Mouse (Mus musculus): ENCODE measurements around the gene Tmprss11d. TPM values are rescaled to one million over a fixed set of nuclear protein-coding genes. Genes with fewer than 3 reads are reported as not detected.
A peak's percentile ranks its signal among the peaks of the same experiment; 100 is the strongest.
"Not testable (repeated sequence)": the region's sequence is repeated elsewhere in the genome, so short reads cannot be mapped to it uniquely, and the experiment has no call there.

Gene Tmprss11d
- polyA plus RNA-seq (2015; fragmentation: Nextera tagmentation; extraction: Ambion mirVana), result not detected in 2 replicates

- Histone ChIP-seq H3K27me3 (replicated peaks) (no peaks in the 10 kb centered on the region), H3K4me1 (replicated peaks) (no peaks in the 10 kb centered on the region), H3K9me3 (no peaks in the 10 kb centered on the region), H3K4me2 (replicated peaks) (no peak within 1 kb of the TSS), H3K4me3 (replicated peaks) (no peak within 1 kb of the TSS), H3K27ac (no peak within 1 kb of the TSS), H3K36me3 (no peaks in the 10 kb centered on the region), H3K9ac (no peak within 1 kb of the TSS)
- WGBS, result 50% methylated on average over 3 of the region's 3 CpGs
- no peak for ATAC-seq
These were observed at the start of gene Tmprss11d for GRCm38 (mm10) chr5:86373320-86373719. Gene Tmprss11d (minus strand): TSS chr5:86373420.

GRCm38 (mm10) chr5:86421323-86422028 is 48.3 kb upstream of the Tmprss11d start:
- ATAC-seq, result no peak
- Histone ChIP-seq H3K27ac (no peak overlapping the region), H3K4me3 (replicated peaks) (no peak overlapping the region), H3K4me1 (replicated peaks) (no peaks in the 10 kb centered on the region), H3K9ac (no peak overlapping the region), H3K9me3 (no peaks in the 10 kb centered on the region), H3K4me2 (replicated peaks) (no peak overlapping the region), H3K27me3 (replicated peaks) (no peaks in the 10 kb centered on the region), H3K36me3 (no peaks in the 10 kb centered on the region)
- 64% methylated on average over 3 of the region's 3 CpGs for WGBS

GRCm38 (mm10) chr5:86419494-86419893 is 46.3 kb upstream of the Tmprss11d start:
- no peak for ATAC-seq
- Histone ChIP-seq H3K27me3 (replicated peaks) (no peaks in the 10 kb centered on the region), H3K9me3 (no peaks in the 10 kb centered on the region), H3K4me3 (replicated peaks) (no peak overlapping the region), H3K27ac (no peak overlapping the region), H3K36me3 (no peaks in the 10 kb centered on the region), H3K4me1 (replicated peaks) (no peaks in the 10 kb centered on the region), H3K4me2 (replicated peaks) (no peak overlapping the region), H3K9ac (no peak overlapping the region)
- 27% methylated on average over 4 of the region's 4 CpGs for WGBS

- Histone ChIP-seq H3K4me3 (replicated peaks) (no peak overlapping the region), H3K36me3 (no peaks in the 10 kb centered on the region), H3K27ac (no peak overlapping the region), H3K4me1 (replicated peaks) (no peaks in the 10 kb centered on the region), H3K4me2 (replicated peaks) (no peak overlapping the region), H3K9me3 (no peaks in the 10 kb centered on the region), H3K27me3 (replicated peaks) (no peaks in the 10 kb centered on the region), H3K9ac (no peak overlapping the region)
- ATAC-seq, result no peak
- 68% methylated on average over 7 of the region's 7 CpGs for WGBS
These were observed 41.1 kb upstream of the Tmprss11d start for GRCm38 (mm10) chr5:86414280-86414679.

- Histone ChIP-seq H3K4me2 (replicated peaks) (no peak overlapping the region), H3K27ac (no peak overlapping the region), H3K4me1 (replicated peaks) (no peaks in the 10 kb centered on the region), H3K36me3 (no peaks in the 10 kb centered on the region), H3K9ac (no peak overlapping the region), H3K4me3 (replicated peaks) (no peak overlapping the region), H3K9me3 (no peaks in the 10 kb centered on the region), H3K27me3 (replicated peaks) (no peaks in the 10 kb centered on the region)
- WGBS, result 14% methylated on average over 3 of the region's 3 CpGs
- no peak for ATAC-seq
These were observed 37.6 kb upstream of the Tmprss11d start for GRCm38 (mm10) chr5:86410815-86411214.

- no peak overlapping the region for H3K27ac ChIP-seq
- H3K9ac ChIP-seq, result no peak overlapping the region
- H3K4me3 ChIP-seq (replicated peaks), result no peak overlapping the region
- no peaks in the 10 kb centered on the region for H3K4me1 ChIP-seq (replicated peaks)
- H3K36me3 ChIP-seq, result no peaks in the 10 kb centered on the region
- 79% methylated on average over 2 of the region's 2 CpGs for WGBS
- ATAC-seq, result no peak
- no peak overlapping the region for H3K4me2 ChIP-seq (replicated peaks)
- no peaks in the 10 kb centered on the region for H3K9me3 ChIP-seq
- no peaks in the 10 kb centered on the region for H3K27me3 ChIP-seq (replicated peaks)
These were observed 34.7 kb upstream of the Tmprss11d start for GRCm38 (mm10) chr5:86407941-86408340.

GRCm38 (mm10) chr5:86407191-86407590 is 34.0 kb upstream of the Tmprss11d start:
- 85% methylated on average over 3 of the region's 3 CpGs for WGBS
- H3K9me3 ChIP-seq, result no peaks in the 10 kb centered on the region
- no peaks in the 10 kb centered on the region for H3K4me1 ChIP-seq (replicated peaks)
- no peak overlapping the region for H3K9ac ChIP-seq
- ATAC-seq, result no peak
- H3K36me3 ChIP-seq, result no peaks in the 10 kb centered on the region
- H3K4me3 ChIP-seq (replicated peaks), result no peak overlapping the region
- no peaks in the 10 kb centered on the region for H3K27me3 ChIP-seq (replicated peaks)
- H3K4me2 ChIP-seq (replicated peaks), result no peak overlapping the region
- no peak overlapping the region for H3K27ac ChIP-seq

GRCm38 (mm10) chr5:86359412-86359985 is 13.7 kb downstream of the Tmprss11d start:
- H3K4me1 ChIP-seq (replicated peaks), result no peaks in the 10 kb centered on the region
- no peak overlapping the region for H3K9ac ChIP-seq
- no peaks in the 10 kb centered on the region for H3K36me3 ChIP-seq
- H3K27ac ChIP-seq, result no peak overlapping the region
- WGBS, result 79% methylated on average over 4 of the region's 4 CpGs
- H3K4me3 ChIP-seq (replicated peaks), result no peak overlapping the region
- no peak for ATAC-seq
- H3K4me2 ChIP-seq (replicated peaks), result no peak overlapping the region
- no peaks in the 10 kb centered on the region for H3K9me3 ChIP-seq
- H3K27me3 ChIP-seq (replicated peaks), result no peaks in the 10 kb centered on the region

GRCm38 (mm10) chr5:86352966-86353365 is 20.3 kb downstream of the Tmprss11d start:
- no peaks in the 10 kb centered on the region for H3K9me3 ChIP-seq
- H3K4me3 ChIP-seq (replicated peaks), result no peak overlapping the region
- H3K27ac ChIP-seq, result no peak overlapping the region
- no peaks in the 10 kb centered on the region for H3K4me1 ChIP-seq (replicated peaks)
- WGBS, result 23% methylated on average over 7 of the region's 7 CpGs
- H3K4me2 ChIP-seq (replicated peaks), result no peak overlapping the region
- no peaks in the 10 kb centered on the region for H3K27me3 ChIP-seq (replicated peaks)
- H3K9ac ChIP-seq, result no peak overlapping the region
- no peaks in the 10 kb centered on the region for H3K36me3 ChIP-seq
- no peak for ATAC-seq

GRCm38 (mm10) chr5:86318018-86318956 is 54.9 kb downstream of the Tmprss11d start:
- not testable (repeated sequence) for H3K4me1 ChIP-seq (replicated peaks); H3K36me3 ChIP-seq; H3K27me3 ChIP-seq (replicated peaks); H3K9ac ChIP-seq; H3K27ac ChIP-seq; H3K9me3 ChIP-seq
- ATAC-seq, result 0 out of 2 replicates have a peak, but pooled peaks have one; percentile 25
- peak overlapping the region; percentile 31 for H3K4me3 ChIP-seq (replicated peaks)
- 45% methylated on average over 30 of the region's 30 CpGs for WGBS
- peak overlapping the region; percentile 45 for H3K4me2 ChIP-seq (replicated peaks)

- no peak overlapping the region for H3K4me2 ChIP-seq (replicated peaks)
- H3K36me3 ChIP-seq, result no peaks in the 10 kb centered on the region
- H3K9me3 ChIP-seq, result no peaks in the 10 kb centered on the region
- H3K9ac ChIP-seq, result no peak overlapping the region
- WGBS, result 42% methylated on average over 5 of the region's 5 CpGs
- no peak for ATAC-seq
- no peak overlapping the region for H3K27ac ChIP-seq
- no peak overlapping the region for H3K4me3 ChIP-seq (replicated peaks)
- H3K27me3 ChIP-seq (replicated peaks), result no peaks in the 10 kb centered on the region
- H3K4me1 ChIP-seq (replicated peaks), result no peaks in the 10 kb centered on the region
These were observed 67.1 kb downstream of the Tmprss11d start for GRCm38 (mm10) chr5:86306116-86306515.

GRCm38 (mm10) chr5:86303877-86304276 is 69.3 kb downstream of the Tmprss11d start:
- Histone ChIP-seq H3K4me2 (replicated peaks) (no peak overlapping the region), H3K9me3 (no peaks in the 10 kb centered on the region), H3K27me3 (replicated peaks) (no peaks in the 10 kb centered on the region), H3K36me3 (no peaks in the 10 kb centered on the region), H3K4me1 (replicated peaks) (no peaks in the 10 kb centered on the region), H3K4me3 (replicated peaks) (no peak overlapping the region), H3K27ac (no peak overlapping the region), H3K9ac (no peak overlapping the region)
- no peak for ATAC-seq
- WGBS, result 74% methylated on average over 8 of the region's 8 CpGs
